Mouse (Mus musculus) telencephalon, adult 2 months (tissue): ENCODE results near the gene Clstn3.
"Not testable (repeated sequence)": the region's sequence is repeated elsewhere in the genome, so short reads cannot be mapped to it uniquely, and the experiment has no call there.

Experiments used
- DNase-seq: peaks from one replicate; pipeline ENCODE4 v3.0.0-alpha.2; 2011; ENCODE audit warnings: low read depth, low spot score

Clstn3 gene

GRCm38 (mm10) chr6:124414150-124414926 is 50.3 kb downstream of the Clstn3 start:
- DNase-seq = no peak

- no peak for DNase-seq
These were observed 50.8 kb downstream of the Clstn3 start for GRCm38 (mm10) chr6:124413770-124414149.

GRCm38 (mm10) chr6:124408355-124408754 is 56.2 kb downstream of the Clstn3 start:
- DNase-seq = no peak

- no peak for DNase-seq
These were observed 57.4 kb downstream of the Clstn3 start for GRCm38 (mm10) chr6:124407180-124407579.

GRCm38 (mm10) chr6:124406326-124406725 is 58.3 kb downstream of the Clstn3 start:
- DNase-seq = no peak

- no peak for DNase-seq
These were observed 64.9 kb downstream of the Clstn3 start for GRCm38 (mm10) chr6:124399738-124400137.

- not testable (repeated sequence) for DNase-seq
These were observed 69.6 kb downstream of the Clstn3 start for GRCm38 (mm10) chr6:124394991-124395390.
